Mouse (Mus musculus) olfactory bulb, adult 2 months (tissue): ENCODE results near the gene Klhl12.

Experiments
- CTCF ChIP-seq: fragments of 200-500 bp; IDR thresholded peaks from 2 replicates; pipeline ENCODE4 v1.5.1; 2012; ENCODE audit warnings: low read depth, mild to moderate bottlenecking, low read length, moderate library complexity; ENCODE audit not compliant: insufficient read depth
- POLR2A ChIP-seq: fragments of 200-500 bp; IDR thresholded peaks from 2 replicates; pipeline ENCODE4 v1.6.1; 2012; ENCODE audit warnings: mild to moderate bottlenecking, low read depth, low read length, moderate library complexity; ENCODE audit not compliant: insufficient read depth

DNA sequence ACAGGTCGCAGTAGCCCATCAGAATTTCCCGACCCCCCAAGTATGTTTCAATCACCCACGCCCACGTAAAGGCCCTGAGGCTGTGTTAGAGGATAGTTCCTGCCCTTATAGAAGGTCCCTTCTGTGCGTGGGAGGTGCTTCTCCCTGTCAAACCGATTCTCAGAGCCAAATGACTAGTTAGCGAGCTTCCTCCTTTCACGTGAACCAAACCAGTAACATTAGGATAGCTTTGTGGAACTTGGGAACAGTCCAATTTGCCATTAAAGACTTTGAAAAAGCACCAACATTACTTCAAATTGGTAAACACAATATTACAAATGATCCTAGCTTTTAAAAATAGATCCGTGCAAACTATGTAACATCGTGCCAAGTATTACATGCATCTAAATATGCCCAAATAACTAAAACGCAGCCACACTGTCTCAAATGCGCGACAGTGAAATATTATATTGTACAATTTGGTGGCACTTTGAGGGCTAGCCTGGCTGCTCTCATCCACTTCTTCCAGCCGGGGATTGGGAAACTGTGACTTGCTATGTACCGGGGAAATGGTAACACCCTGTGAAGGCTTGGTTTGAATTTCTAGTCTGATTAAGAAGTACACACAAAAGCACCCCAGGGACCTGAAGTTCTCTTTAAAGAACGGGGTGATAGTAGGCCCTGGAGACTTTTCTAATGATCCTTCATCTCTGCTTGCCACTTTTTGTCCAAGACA, 58.7 kb downstream of the Klhl12 start:
- TF ChIP-seq CTCF (no peak), POLR2A (no peak)
